Mouse (Mus musculus): ENCODE measurements around the gene Haus6.

Gene Haus6

DNA sequence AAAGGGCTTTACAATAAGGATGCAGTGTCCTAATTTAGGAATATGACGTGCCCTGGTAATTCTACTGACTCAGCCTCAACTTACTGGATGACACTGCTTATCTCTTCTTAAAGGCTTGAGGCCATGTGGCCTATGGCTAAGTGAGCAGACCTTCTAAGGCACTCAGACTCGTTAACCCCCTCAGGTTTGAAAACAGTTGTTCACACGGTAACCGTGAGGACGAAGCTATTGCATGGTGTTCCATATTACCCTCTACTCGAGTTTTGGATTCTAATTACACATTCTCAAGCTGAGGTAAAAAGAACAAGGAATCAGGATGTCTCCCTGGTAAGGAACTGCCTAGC, 36.9 kb downstream of the Haus6 start:
- no peak for DNase-seq

DNA sequence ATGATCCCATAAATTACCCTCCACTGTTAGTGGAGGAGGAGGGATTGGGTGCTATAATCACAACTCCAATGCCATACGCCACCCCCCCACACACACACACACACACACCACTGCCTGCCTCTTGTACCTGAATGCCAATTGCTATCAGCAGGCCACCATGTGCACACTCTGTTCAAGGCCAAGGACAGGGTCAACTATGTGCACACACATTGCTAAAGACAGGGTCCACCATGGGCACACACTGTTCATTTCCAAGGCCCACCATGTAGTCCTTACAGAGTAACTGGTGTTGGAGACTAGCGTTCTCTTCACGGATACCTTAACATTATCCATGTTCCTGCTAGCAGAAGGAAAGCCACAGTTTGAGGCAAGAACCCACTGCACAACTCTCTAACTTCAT, 50.8 kb downstream of the Haus6 start:
- no peak for DNase-seq

DNA sequence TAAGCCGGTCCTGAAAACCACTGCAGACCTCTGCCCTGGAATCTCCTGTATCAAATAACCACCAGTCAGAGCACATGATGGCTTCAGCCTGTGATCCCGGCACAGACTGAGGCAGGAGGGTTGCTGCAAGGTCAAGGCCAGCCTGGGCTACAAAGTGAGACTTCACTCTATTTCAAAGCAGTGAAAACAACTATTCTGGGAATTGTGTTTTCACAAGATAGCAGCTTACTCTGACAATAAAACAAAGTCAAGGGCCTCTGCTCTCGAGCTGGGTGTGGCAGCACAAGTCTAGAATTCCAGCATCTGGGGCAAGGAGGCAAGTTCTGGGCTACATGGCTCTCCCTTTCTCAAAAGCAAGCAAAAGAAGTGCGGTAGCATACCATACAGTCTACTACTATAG, 52.8 kb downstream of the Haus6 start:
- DNase-seq: no peak

DNA sequence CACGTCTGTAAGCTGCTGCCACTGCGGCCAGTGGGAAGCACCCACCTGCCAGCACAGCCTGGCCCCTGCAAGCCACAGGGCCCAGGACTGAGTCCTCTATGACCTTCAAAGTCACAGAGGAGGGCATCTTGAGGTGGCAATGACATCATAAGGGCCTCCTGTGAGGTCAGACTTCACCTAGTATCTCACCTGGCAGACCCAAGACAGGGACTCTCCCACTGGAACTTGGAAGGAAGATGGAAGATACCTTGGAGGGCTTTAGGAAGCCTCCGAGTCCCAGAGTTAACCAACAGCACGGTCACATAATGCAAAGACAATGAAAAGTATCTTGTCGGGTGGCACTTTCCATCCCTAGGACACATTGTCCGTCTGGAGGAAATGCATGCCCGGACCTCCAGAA, 53.6 kb downstream of the Haus6 start, which contains the start of gene Saxo1:
Saxo1 (minus strand) TSS at position 101 of the 400 bp plus-strand sequence.
- DNase-seq: no peak

DNA sequence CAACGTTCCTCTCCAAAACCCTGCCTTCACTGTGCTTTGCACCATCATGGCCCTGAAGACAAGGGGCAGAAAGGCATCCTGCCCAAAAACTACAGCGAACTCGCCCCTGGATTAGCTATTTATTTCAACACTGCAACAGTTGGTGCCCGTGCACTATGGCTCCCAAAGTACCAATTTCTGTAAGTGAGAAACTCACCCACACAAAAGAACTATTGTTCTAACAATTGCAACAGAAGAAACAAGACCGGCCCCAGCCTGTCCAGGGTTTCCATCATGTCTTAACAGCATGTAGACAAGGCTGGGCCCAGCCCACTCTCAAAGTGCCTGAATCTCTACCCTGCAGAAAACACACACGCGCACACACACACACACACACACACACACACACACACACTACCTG, 54.5 kb downstream of the Haus6 start:
- DNase-seq: no peak

DNA sequence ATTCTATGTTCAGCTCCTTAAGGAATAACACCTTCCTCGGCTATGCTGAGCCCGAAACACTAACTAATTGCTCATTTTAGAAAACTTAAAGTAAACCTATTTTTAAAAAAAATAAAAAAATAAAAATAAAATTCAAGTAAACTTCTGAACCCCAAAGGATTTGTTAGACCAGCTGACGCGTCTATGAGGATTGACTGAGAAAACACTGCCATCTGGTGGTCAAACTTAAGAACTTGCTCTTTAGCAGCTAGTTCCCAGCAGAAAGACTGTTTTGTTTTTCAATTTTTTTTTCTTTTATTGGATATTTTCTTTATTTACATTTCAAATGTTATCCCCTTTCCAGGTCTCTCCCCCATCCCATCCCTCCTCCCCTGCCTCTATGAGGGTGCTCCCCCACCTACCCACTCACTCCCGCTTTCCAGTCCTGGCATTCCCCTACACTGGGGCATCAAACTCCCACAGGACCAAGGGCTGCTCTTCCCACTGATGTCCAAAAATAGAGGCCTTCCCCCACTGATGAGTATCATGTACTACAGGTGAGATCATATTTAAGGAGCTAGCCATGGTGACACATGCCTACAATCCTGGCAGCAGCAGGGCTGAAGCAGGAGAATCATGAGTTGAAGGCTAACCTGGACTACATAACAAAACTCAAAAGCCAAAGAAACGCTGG, 56.7 kb downstream of the Haus6 start:
- DNase-seq: no peak

DNA sequence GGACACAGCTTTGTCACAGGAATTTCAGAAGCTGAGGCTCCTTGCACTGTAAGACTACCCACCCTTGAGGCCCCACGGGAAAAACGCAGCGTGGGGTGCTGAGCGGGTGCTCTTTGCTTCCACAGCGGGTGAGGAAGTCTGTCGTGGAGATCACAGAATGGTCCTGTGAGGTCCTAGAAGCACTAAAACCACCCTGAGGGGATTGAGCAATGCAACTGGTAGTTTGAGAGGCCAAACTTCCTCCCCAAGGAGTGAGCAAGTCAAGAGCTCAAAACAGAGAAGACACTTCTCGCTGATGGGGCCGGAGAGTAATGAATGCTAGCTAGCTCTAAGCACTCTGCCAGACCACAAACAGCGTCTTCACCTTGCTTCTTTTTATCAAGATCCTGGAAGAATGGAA, 63.5 kb downstream of the Haus6 start:
- no peak for DNase-seq

DNA sequence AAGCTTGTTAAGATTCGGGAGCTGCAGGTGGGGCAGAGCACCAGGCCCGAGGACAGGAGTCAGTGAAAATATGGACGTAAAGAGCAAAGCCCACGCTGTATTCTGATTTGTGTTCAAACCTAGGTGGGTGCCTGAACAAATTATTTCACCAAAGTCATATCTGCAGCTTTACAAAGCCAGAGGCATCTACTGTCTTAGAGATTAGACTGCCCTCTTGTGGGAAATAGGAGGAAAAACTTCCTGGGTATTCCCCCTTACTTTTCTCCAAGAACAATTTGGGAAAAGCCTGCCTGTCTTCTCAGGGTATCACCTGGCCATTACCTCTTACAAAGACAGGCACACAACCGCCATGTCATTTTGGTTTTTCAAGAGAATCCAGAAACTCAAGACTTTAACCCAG, 66.2 kb downstream of the Haus6 start:
- DNase-seq: no peak

DNA sequence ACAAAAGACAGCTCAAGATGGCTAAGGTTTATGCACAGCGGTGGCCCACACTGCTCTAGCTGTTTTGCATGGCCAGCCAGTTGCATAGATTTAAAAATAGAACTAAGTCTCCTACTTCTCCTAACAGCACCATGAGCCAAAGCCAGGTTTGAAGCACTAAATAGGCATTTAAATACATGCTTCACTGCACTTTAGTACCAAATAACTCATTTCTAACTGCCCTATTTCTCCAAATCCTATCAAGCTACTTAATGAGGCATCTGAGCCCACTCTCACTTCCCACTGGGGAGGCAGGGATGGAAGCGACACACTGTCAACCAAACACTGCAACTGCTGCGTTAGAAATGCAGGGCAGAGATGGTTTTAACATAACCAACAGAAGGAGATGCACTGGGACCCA, 67.9 kb downstream of the Haus6 start:
- DNase-seq: no peak

DNA sequence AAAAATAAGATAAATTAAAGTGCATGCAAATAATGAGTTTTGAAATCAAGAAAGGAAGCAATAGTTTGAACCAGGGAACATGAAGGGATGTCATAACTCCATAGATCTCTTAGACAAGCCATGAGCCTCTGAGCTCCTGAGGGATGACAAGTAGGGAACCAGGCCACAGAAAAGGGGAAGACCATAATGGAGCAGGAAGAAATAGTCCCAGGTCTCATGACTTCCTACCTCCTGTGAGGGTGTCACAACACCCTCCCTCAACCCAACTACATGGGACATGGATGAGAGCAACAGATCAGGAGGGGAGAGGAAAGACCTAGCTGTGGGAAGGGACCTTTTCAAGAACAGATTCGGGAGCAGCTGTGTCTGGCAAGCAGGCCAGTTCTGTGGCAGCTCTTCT, 70.3 kb downstream of the Haus6 start:
- DNase-seq: no peak

DNA sequence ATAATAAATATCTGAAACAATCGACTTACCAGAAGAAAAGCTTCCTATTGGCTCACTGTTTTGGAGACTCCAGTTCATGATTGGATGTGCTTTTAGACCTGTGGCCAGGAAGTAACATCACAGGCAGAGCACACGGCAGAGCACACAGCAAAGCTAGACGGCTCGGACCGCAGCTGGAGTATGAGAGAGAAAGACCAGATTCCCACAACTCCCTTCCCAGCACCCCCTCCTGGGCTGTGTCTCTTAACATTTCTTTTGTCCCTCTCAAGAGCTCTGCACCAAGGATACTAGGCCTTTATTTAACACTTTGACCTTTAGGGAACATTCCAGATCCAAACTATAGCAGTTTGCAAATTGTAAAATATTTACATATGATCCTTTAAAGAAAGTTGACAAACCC, 72.9 kb downstream of the Haus6 start:
- no peak for DNase-seq

DNA sequence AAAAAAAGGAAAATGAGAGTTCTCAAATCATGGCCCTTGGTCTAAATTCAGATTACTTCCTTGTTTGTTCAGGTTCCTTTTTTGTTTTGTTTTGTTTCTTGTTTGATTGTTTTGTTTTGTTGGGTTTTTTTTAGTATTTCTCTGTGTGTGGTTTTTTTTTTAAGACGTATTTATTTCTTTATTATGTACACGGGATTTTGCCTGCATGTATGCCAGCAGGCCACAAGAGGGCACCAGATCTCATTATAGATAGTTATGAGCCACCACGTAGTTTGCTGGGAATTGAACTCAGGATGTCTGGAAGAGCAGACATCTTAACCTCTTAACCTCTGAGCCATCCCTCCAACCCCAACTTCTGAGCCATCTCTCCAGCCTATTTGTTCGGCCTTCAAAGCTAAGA, 73.9 kb downstream of the Haus6 start:
- DNase-seq: peak; percentile 17 to 18

DNA sequence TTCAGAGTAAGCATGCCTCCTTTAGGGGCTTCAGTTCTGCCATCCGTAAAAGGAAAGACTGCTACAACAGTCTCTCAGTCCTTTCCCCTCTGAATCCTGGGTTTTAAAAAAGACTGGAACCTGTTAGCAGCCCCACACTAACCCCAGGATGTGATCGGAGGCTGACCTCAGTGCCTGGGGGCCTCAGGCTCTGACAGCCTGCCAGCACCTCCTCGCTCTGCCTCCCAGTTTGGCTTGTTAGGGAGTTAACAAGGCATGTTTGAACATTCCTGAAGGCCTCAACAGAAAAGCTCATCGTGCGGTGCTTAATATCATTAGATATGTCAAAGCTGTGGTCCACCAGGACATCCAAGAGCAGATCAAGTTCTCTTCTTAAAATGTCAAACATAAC, 77.8 kb downstream of the Haus6 start:
- no peak for DNase-seq

DNA sequence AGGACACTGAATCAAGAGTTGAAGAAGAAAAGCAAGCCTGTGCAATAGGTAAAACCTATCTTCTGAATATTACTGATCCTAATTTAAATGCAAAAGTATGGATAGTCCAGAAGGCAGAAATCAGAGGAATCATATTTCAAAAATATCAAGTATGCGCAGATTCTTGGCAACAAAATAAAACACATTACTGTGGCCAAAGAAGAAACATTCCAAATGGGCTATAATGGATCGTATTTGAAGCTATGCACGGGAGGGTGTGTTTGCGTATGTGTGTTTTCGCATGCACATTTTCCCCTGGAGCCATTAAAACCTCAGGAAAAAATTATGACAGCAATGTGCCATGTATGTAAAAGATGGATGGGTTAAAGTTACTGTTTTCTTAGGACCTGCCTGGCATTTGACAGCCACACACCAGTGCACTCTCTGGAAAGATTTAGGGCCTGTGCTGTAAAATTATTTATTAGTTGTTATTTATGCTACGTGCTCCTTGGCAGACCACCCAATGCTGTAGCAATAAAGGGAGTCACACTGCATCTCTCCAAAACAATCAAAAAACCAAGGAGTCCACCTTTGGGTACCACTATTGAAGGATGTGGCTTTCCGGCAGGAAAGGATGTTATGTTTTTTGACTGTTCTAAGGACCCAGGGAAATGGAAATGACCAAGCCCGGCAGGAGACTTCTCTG, 78.3 kb downstream of the Haus6 start:
- DNase-seq: no peak

DNA sequence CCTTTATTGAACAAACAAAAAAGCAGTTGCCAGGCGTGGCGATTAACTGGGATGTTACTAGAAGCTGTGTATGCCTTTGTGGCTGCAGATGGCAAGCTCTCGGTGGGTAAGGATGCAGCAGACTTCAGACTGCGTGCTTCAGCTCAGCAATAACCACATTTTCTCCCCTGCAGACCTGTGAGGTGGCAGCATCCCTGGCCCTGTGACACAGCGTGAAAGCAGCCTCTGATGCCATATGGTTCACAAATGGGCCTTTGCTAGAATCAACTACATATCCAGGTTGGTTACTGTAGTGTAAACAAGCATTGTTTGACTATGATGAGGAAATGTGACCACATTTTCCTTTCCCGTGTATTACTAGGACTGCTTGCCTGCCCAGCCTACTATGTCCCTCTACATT, 82.7 kb downstream of the Haus6 start:
- DNase-seq: peak; percentile 56 to 57
